Comparison of ENCODE assay signal across 19 mouse cellular contexts in genomic region chr7:110963655-110963997, GRCm38 (mm10). TPM values are rescaled to one million over a fixed set of nuclear protein-coding genes. Genes with fewer than 3 reads are reported as not detected.
DNase-seq lines count a peak whose midpoint lies in the region; ATAC-seq and TF ChIP-seq lines count a peak whose summit lies in the region.
"Had no signal": no experiment of that assay in that cellular context is flagged by ENCODE, and none has a peak within 500 bp of the region (broad histone marks: within the 10 kb centered on the region; RNA-seq: fewer than 3 reads in every experiment).

No protein-coding gene starts in this region.

- H3K4me1 ChIP-seq in kidney, postnatal 0 days (replicated peaks; ENCODE audit: insufficient read depth, low read length), result peaks cover 7% of the 10 kb centered on the region; the same call in 1 of the 2 replicates
- peaks cover 67% of the 10 kb centered on the region for H3K4me1 ChIP-seq in liver, embryonic 13.5 days (replicated peaks)
- peaks cover 31% of the 10 kb centered on the region for H3K4me1 ChIP-seq in liver, embryonic 16.5 days (ENCODE audit: control insufficient read depth, low read depth, low read length)
- H3K4me1 ChIP-seq in embryonic facial prominence, embryonic 10.5 days, result peaks cover 4% of the 10 kb centered on the region; the same call in 1 of the 2 replicates
- H3K4me1 ChIP-seq: embryonic facial prominence, embryonic 15.5 days; forebrain, embryonic 10.5 days had no signal

- H3K27me3 ChIP-seq in kidney, postnatal 0 days (ENCODE audit: insufficient read depth, low read length), result no peaks in the 10 kb centered on the region
- H3K27me3 ChIP-seq in liver, embryonic 13.5 days, result no peaks in the 10 kb centered on the region
- no peaks in the 10 kb centered on the region for H3K27me3 ChIP-seq in liver, embryonic 16.5 days (ENCODE audit: control insufficient read depth, insufficient read depth, low read depth, low read length)
- H3K27me3 ChIP-seq in embryonic facial prominence, embryonic 10.5 days (replicated peaks; ENCODE audit: low read depth, poor library complexity, severe bottlenecking), result no peaks in the 10 kb centered on the region
- H3K27me3 ChIP-seq: embryonic facial prominence, embryonic 15.5 days; hindbrain, embryonic 13.5 days had no signal

- WGBS in kidney, postnatal 0 days, result 63% methylated on average over 3 of the region's 3 CpGs
- WGBS in liver, embryonic 13.5 days (ENCODE audit: insufficient replicate concordance), result 68% methylated on average over 3 of the region's 3 CpGs
- WGBS in liver, embryonic 16.5 days (ENCODE audit: insufficient replicate concordance), result 52% methylated on average over 3 of the region's 3 CpGs
- WGBS in embryonic facial prominence, embryonic 10.5 days, result 75% methylated on average over 3 of the region's 3 CpGs

- TF ChIP-seq CTCF in kidney, postnatal 0 days (IDR thresholded peaks at IDR 0.05; ENCODE audit: low read depth), result no peak

- DNase-seq in kidney, postnatal 0 days (ENCODE audit: low spot score), result no peak
- DNase-seq in kidney, postnatal 36 days, result no peak
- DNase-seq in liver, embryonic 13.5 days, result no peak
- DNase-seq in lung, postnatal 4 days, result no peak
- no peak for DNase-seq in embryonic facial prominence, embryonic 10.5 days (ENCODE audit: low spot score)
- DNase-seq: adrenal gland, adult 8-10 months; adrenal gland, postnatal 36 days; cerebellum, adult 2 months; cerebellum, postnatal 10 days; gastrocnemius, postnatal 10 days; heart, adult 2 months; heart, postnatal 10 days had no signal

- no peaks in the 10 kb centered on the region for H3K36me3 ChIP-seq in kidney, postnatal 0 days (ENCODE audit: insufficient read depth, low read length)
- H3K36me3 ChIP-seq in liver, embryonic 13.5 days, result no peaks in the 10 kb centered on the region
- no peaks in the 10 kb centered on the region for H3K36me3 ChIP-seq in liver, embryonic 16.5 days (ENCODE audit: control insufficient read depth, insufficient read depth)
- H3K36me3 ChIP-seq in embryonic facial prominence, embryonic 10.5 days (replicated peaks), result no peaks in the 10 kb centered on the region
- H3K36me3 ChIP-seq: embryonic facial prominence, embryonic 15.5 days; forebrain, embryonic 10.5 days; hindbrain, embryonic 13.5 days had no signal

- 0 out of 2 replicates have a peak overlapping the region, but pooled peaks have one; percentile 1 for H3K27ac ChIP-seq in kidney, postnatal 0 days
- 0 out of 2 replicates have a peak overlapping the region, but pooled peaks have one; percentile 6 for H3K27ac ChIP-seq in liver, embryonic 13.5 days
- H3K27ac ChIP-seq in liver, embryonic 16.5 days (ENCODE audit: low read length), result no peak overlapping the region; the same call in 1 of the 2 replicates
- H3K27ac ChIP-seq in embryonic facial prominence, embryonic 10.5 days (replicated peaks), result no peak overlapping the region
- H3K27ac ChIP-seq: embryonic facial prominence, embryonic 15.5 days; forebrain, embryonic 10.5 days; heart, adult 2 months; hindbrain, embryonic 13.5 days; hindbrain, postnatal 0 days had no signal

- ATAC-seq in kidney, postnatal 0 days (replicated peaks; ENCODE audit: low FRiP score, low read depth), result no peak
- ATAC-seq in liver, embryonic 13.5 days (ENCODE audit: low read depth), result no peak
- 0 out of 2 replicates have a peak, but pooled peaks have one; percentile 33 for ATAC-seq in liver, embryonic 16.5 days (ENCODE audit: low read depth)
- ATAC-seq: forebrain, embryonic 14.5 days; hindbrain, postnatal 0 days had no signal

- H3K9ac ChIP-seq in kidney, postnatal 0 days (ENCODE audit: low read depth, low read length), result no peak overlapping the region
- peak overlapping the region; percentile 0; the same call in 1 of the 2 replicates for H3K9ac ChIP-seq in liver, embryonic 13.5 days
- H3K9ac ChIP-seq in liver, embryonic 16.5 days (ENCODE audit: low read depth, low read length), result no peak overlapping the region
- H3K9ac ChIP-seq: embryonic facial prominence, embryonic 15.5 days; hindbrain, embryonic 13.5 days had no signal

- H3K4me3 ChIP-seq in kidney, postnatal 0 days (replicated peaks; ENCODE audit: low read depth, low read length), result no peak overlapping the region
- no peak overlapping the region for H3K4me3 ChIP-seq in liver, embryonic 13.5 days (replicated peaks)
- no peak overlapping the region for H3K4me3 ChIP-seq in liver, embryonic 16.5 days (ENCODE audit: low read depth, low read length)
- H3K4me3 ChIP-seq in embryonic facial prominence, embryonic 10.5 days, result no peak overlapping the region
- H3K4me3 ChIP-seq: embryonic facial prominence, embryonic 15.5 days; erythroblast, embryonic 14.5 days; forebrain, embryonic 10.5 days; heart, adult 2 months; hindbrain, embryonic 13.5 days had no signal

- no peaks in the 10 kb centered on the region for H3K9me3 ChIP-seq in kidney, postnatal 0 days (replicated peaks; ENCODE audit: low read length)
- H3K9me3 ChIP-seq in liver, embryonic 13.5 days (replicated peaks), result no peaks in the 10 kb centered on the region
- no peaks in the 10 kb centered on the region for H3K9me3 ChIP-seq in liver, embryonic 16.5 days (replicated peaks; ENCODE audit: control insufficient read depth, low read length)
- H3K9me3 ChIP-seq in embryonic facial prominence, embryonic 10.5 days, result no peaks in the 10 kb centered on the region
- H3K9me3 ChIP-seq: embryonic facial prominence, embryonic 15.5 days; forebrain, embryonic 10.5 days; hindbrain, embryonic 13.5 days had no signal

- no peak overlapping the region for H3K4me2 ChIP-seq in kidney, postnatal 0 days (ENCODE audit: low read length)
- H3K4me2 ChIP-seq in liver, embryonic 13.5 days, result 0 out of 2 replicates have a peak overlapping the region, but pooled peaks have one; percentile 6
- H3K4me2 ChIP-seq in liver, embryonic 16.5 days (ENCODE audit: low read depth, low read length), result no peak overlapping the region
- H3K4me2 ChIP-seq: embryonic facial prominence, embryonic 15.5 days; hindbrain, embryonic 13.5 days had no signal

RNA-seq across cellular contexts. Expression of gene Mrvi1, which starts 18.6 kb away (rescaled TPM):
- polyA plus RNA-seq in kidney, postnatal 0 days (2015; fragmentation: Nextera tagmentation; extraction: Ambion mirVana), result 9.3 and 9.5 TPM in 2 replicates
- 6.2 and 9.4 TPM in 2 replicates for polyA plus RNA-seq in liver, embryonic 13.5 days (2015; fragmentation: Nextera tagmentation; extraction: Ambion mirVana)
- 4.3 and 4.4 TPM in 2 replicates for polyA plus RNA-seq in liver, embryonic 16.5 days (2015; fragmentation: Nextera tagmentation; extraction: Ambion mirVana)
- polyA plus RNA-seq in embryonic facial prominence, embryonic 10.5 days (2016; fragmentation: Nextera tagmentation; extraction: Ambion mirVana), result 0.87 and 1.5 TPM in 2 replicates

Comparison
In these comparisons a context has a peak if more than half of its experiments do, and no peak if none do; other contexts are left out.
1. H3K27ac ChIP-seq: peak in kidney, postnatal 0 days (single experiment) and liver, embryonic 13.5 days (single experiment); none in liver, embryonic 16.5 days (single experiment) and embryonic facial prominence, embryonic 10.5 days (single experiment).